Mouse (Mus musculus) thymus, postnatal 10 days (tissue): ENCODE results near the gene Mctp1.
A peak's percentile ranks its signal among the peaks of the same experiment; 100 is the strongest.
"Not testable (repeated sequence)": the region's sequence is repeated elsewhere in the genome, so short reads cannot be mapped to it uniquely, and the experiment has no call there.

Experiments used
- DNase-seq, 2 experiments: peaks; one replicate each; pipeline ENCODE4 v3.0.0; 2021; ENCODE audit warnings: low spot score in 2 of 2

Gene Mctp1

GRCm38 (mm10) chr13:76932933-76933332 is 548.6 kb downstream of the Mctp1 start:
- no peak for DNase-seq

- DNase-seq = no peak
Observed at GRCm38 (mm10) chr13:76949234-76949633, 564.9 kb downstream of the Mctp1 start.

DNA sequence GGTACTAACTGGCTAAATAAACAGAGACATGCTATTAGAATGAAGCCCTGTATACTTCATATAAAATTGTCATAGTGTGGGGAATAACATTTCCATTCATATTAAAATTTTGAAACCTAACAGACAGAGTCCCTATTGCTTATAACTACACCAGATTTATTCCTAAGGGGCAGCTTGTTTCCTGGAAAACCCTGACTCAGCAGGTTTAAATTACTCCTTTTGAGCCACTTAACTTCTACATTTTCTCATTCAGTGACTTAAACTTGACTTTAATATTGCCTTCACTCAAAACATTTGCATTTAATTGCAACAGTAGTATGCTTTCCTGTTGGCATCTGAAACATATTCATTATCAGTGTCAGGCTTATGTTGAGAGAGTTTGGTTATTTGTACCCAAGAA is 583.3 kb downstream of the Mctp1 start:
- no peak for DNase-seq

GRCm38 (mm10) chr13:76969386-76969785 is 585.1 kb downstream of the Mctp1 start:
- peak in 1 of 2 experiments; percentile 5 for DNase-seq

GRCm38 (mm10) chr13:76971046-76971445 is 586.7 kb downstream of the Mctp1 start:
- DNase-seq = not testable (repeated sequence)

DNA sequence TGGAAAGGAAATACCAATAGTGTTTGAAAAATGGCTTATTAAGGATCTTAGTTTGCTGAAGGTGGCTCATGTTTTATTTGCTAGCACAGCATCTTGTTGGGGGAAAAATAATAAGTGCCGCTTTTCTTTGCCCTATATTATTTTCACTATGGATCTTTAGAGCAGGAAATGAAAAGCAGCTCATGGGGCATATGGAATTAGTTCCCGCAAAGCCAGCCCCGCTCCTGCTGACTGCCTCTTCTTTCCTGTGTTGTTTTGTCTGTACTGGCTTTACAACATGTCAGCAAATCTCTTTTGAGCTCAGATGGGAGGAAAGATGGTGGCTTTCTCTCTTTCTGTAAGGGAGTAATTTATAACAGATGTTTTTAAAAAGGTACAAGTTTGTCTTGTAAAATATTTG is 618.3 kb downstream of the Mctp1 start:
- DNase-seq = no peak

DNA sequence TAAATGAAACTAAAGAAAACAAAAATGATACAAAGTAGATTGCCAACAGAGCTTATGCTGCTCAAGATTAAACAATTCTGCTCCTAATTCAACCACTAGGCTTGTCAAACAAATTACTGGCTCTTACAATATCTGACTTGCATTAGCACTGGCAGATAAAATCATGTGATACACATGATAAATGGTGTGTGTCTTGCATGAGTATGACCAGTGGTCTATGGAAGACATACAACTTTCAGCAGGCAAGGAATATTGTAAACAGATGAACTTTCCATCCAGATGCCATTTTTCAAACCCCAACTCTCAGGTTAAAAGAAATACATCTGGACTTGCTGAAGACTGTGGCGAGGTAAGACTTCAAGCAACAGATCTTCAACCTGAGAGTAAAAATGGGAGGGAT is 619.3 kb downstream of the Mctp1 start:
- no peak for DNase-seq

GRCm38 (mm10) chr13:77018851-77019250 is 634.5 kb downstream of the Mctp1 start:
- DNase-seq = no peak

DNA sequence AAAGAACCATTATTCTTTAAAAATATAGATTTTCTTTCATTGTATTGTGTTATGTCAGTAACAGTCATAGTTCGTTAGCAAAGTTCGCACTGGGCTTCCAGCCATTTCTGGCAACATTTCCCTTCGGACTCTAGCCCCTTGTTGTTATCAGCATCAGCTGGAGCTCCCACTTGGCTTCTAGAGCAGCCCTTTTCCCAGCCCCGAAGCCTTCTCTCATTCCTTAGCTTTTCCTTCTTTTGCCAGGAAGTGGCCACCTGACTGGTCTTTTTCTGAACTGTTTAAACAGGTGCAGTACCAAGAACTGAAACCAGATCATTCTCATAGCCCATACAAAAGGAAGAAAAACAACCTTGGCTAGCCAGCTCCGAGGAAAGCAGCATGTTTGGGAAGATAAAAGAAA is 645.3 kb downstream of the Mctp1 start:
- DNase-seq = no peak

DNA sequence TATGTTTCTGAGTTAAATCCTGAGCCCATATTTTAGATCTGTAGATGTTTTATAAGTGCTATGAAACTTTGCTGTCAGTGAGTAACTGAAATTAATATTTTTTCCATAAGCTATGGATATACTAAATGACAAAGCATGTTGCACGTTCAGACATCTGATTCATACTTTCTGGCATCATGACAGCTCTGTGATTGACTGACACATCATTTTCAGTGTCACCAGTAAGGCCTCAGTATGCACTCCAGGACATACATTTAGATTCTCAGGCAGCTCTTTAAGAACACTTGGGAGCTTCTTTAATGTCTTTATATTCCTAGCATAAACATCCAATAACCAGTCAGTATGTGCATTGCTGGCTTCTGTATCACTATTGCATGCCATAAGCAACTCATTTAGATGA is 659.0 kb downstream of the Mctp1 start:
- no peak for DNase-seq

- DNase-seq = no peak
Observed at GRCm38 (mm10) chr13:77045375-77045774, 661.0 kb downstream of the Mctp1 start.

GRCm38 (mm10) chr13:77046416-77046815 is 662.1 kb downstream of the Mctp1 start:
- no peak for DNase-seq

- DNase-seq = no peak
Observed at GRCm38 (mm10) chr13:77047179-77047931, 663.0 kb downstream of the Mctp1 start.

DNA sequence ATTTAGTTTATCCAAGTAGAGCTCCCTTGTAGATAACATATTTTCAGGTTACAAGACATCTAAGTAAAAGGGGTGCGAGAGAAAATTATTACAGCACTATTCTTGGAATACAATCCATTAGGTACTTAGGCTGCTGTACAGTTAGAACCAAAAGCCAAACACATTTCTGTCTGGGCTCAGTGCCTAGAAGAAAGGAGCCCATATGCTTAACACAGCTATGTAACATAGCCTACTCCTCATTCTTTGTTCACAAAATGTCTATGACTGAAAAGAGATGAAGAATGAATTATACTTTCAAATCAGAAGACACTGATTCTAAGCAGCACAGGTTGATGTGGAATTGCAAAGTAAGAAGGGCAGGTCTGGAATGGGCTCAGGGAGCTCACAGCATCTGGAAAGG is 664.1 kb downstream of the Mctp1 start:
- no peak for DNase-seq

DNA sequence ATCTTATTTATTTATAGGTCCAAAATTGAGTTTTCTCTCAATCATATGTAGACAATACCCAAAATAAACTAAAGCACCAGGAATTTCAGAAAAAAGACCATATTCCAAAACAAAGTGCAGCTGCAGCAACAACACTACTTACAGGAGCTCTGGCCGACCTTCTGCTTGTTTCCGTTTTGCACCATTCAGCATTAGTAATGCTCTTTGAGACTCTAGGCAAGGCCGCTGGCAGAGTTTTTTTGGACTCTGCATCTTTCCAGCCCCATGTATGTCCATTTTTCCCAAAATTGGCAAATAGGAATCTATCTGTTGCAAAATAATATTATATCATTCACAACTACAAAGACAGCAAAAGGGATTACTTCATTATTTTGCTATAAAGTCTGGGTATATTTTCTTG is 665.4 kb downstream of the Mctp1 start:
- no peak for DNase-seq

DNA sequence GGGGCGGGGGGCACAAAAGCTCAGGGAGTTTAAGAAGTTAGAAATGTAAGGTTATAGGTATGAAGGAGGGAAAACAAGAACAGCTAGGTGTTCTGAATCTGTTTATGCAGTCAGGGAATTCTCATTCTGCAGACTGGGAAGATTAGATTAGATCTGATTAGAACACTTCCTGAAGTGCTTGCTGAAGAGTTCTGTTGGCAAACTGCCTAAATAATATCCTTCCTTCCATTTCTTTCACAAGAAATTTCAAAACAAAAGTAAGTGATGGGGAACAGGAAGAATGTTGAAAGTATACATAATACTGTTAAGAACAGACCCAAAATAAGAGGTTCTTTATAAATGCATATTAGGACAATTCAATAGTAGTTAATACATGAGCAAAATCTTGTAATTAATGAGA is 678.9 kb downstream of the Mctp1 start:
- DNase-seq = no peak

DNA sequence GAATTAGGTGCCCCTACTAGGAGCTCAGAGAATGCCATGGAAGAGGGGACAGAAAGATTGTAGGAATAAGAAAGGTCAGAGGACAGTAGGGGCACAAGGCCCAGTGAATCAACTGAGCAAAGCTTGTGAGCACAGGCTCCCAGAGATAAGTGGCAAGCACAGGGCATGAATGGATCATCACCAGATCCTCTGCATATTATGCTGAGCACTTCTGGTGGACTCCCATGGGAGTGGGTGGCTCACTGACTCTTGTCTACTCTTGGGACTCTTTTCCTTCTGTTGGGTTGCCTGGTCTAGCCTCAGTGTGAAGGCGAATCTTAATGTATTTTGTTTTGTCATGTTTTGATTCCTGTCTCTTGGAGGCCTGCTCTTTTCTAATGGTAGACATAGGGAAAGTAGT is 684.5 kb downstream of the Mctp1 start:
- DNase-seq = no peak

- DNase-seq = no peak
Observed at GRCm38 (mm10) chr13:77072030-77072429, 687.7 kb downstream of the Mctp1 start.
